Mouse (Mus musculus) embryonic stem cell, embryonic (primary cell): ENCODE results near the gene Rab28.

Experiments used
- CTCF ChIA-PET, 4 experiments: fragments of 300-600 bp in 2 of 4; fragments of 350-600 bp in 2 of 4; sonication (Branson Sonifier 250); formaldehyde crosslinking; loops; one replicate each; lab custom pipeline; 2022; ENCODE audit warnings: inconsistent platforms in 2 of 4; lab: Charles Lee
- POLR2A ChIA-PET, 4 experiments: fragments of 300-600 bp in 2 of 4; fragments of 350-600 bp in 2 of 4; sonication (Branson Sonifier 250); formaldehyde crosslinking; loops; one replicate each; lab custom pipeline; 2022; ENCODE audit warnings: antibody characterized with exemption in 4 of 4, inconsistent platforms in 1 of 4; lab: Charles Lee

The Rab28 gene

DNA sequence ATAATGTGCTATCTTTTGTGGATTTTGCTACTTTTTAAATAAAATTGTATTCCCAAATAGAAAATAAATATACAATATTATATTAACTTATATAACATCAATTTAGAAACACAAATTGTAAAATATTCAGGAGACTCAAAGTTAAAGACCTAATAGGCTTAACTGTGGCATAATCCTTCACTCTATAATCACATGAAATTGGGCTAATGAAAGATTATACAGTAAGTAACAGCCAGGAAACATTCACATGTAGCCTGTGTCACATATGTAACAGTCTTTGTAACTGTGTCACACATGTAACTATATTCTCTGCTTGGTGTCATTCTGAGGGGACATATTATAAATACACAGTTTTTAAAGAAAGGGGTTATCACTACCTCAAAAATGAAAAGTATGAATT is 22.9 kb downstream of the Rab28 start:
- POLR2A ChIA-PET = no interaction called here
- CTCF ChIA-PET = interaction anchor here in 1 of 4 experiments (0.7 kb wide), 1 partner anchor 11 kb away, joined by 3 read pairs; no protein-coding TSS in a partner anchor

DNA sequence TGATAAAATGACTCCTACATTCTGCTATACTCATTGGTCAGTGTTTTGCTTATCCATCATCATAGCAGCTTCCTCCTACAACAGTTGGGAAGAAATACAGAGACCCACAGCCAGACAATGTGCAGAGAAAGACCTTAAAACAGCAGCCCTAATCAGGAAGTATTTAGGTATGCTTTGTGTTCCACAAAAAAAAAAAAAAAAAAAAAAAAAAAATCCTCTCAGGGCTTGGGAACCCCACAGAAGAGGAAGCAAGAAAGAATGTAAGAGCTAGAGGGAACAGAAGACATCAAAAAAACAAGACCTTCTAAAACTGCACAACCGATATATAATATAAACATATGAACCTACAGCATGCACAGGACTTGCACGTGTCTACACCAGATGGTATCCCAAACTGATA is 24.0 kb downstream of the Rab28 start:
- POLR2A ChIA-PET = no interaction called here
- CTCF ChIA-PET = interaction anchor here in 1 of 4 experiments (0.6 kb wide), 1 partner anchor 60 kb away, joined by 3 read pairs; no protein-coding TSS in a partner anchor

GRCm38 (mm10) chr5:41666012-41666411 is 41.9 kb downstream of the Rab28 start:
- POLR2A ChIA-PET = no interaction called here
- CTCF ChIA-PET = no interaction called here

DNA sequence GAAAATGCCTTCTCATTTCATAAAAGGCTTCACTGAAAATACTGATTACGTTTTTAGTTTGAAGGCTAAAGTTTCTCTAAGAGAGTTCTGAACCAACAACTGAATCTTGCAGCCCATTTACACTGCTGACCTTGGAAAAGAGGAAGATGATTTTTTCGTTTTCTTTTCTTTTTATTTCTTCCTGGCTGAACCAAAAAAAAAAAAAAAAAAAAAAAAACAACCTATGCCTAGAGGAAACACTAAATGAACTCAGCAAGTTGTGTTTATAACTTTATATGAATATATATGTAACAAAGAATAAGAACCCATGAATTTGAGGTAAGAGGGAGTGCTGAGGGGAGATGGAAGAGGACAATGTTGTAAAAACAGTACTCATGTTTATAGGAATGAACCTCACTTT is 71.2 kb downstream of the Rab28 start:
- CTCF ChIA-PET = no interaction called here
- POLR2A ChIA-PET = no interaction called here

DNA sequence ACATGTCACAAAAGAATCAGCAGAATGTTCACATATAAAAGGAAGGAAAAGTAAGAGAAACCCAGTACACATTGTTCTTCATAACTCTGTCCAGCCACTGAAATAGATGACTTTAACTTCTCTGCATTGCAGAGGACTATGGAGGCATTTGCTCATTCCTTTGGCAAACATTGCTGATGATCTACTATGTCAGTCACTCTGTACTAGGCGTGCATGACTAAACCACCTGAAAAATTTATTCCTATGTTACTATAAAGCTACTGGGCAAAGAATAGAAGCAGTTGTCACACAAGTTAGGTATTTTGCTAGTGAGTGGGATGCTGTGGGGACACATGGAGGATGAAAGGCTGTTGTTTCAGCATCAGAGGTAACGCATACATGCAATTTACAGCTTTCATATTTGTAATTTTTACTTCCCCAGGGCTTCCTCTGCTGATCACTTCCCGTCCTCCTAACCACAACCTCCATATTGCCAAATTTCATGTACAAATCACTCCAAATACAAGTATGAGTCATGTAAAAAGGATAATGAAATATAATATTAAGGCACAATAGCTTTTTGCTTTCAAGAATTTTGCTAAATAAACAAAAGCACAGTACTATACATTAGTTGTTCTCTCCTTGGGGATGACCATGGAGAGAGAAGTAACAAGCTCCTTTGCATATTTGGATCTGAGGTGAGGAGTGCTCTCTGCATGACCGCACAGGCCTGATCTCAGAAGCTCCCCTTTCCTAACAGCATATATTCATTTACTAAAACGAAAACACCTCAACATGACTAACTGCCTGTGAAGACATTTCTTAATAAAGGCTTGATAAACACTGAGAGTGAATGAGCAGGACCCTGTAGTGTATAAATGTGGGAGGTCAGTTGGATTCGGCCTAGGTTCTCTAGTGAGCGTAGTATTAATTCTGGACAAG is 80.5 kb downstream of the Rab28 start:
- POLR2A ChIA-PET = no interaction called here
- CTCF ChIA-PET = no interaction called here

- ChIA-PET CTCF (no interaction called here), POLR2A (no interaction called here)
These were observed 82.4 kb downstream of the Rab28 start for GRCm38 (mm10) chr5:41625544-41625943.

- CTCF ChIA-PET = no interaction called here
- POLR2A ChIA-PET = no interaction called here
These were observed 86.2 kb downstream of the Rab28 start for GRCm38 (mm10) chr5:41621748-41622147.

GRCm38 (mm10) chr5:41618966-41619365 is 89.0 kb downstream of the Rab28 start:
- CTCF ChIA-PET = no interaction called here

DNA sequence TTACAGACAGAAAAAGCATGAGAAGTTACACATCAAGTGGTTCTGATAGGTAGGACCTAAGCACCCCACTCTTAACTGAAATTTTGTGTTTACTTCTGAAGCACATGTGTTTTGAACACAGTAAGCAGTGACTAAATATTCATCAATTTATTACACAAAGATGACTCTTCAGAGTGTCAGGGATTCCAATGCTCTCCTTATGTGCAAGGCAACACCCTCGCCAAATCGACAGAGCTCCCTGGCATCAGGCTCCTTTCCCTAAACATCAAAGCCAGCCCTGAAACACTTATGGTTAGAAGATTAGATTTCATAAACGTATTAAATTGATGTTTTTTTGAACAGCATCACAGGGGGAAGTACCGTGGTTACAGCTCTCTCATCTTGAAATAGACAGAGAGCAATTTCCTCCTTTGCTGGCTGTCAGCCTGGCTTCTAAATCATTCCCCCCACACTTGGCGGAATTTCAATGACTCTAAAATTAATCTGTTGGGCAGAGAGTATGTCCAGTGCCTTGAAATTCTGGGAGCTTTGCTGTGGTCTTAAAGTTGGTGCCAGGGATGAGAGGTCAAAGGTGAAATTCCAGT is 97.4 kb downstream of the Rab28 start:
- POLR2A ChIA-PET = no interaction called here

More at GRCm38 (mm10) chr5:41618966-41619365, 89.0 kb downstream of the Rab28 start:
- POLR2A ChIA-PET = no interaction called here

DNA sequence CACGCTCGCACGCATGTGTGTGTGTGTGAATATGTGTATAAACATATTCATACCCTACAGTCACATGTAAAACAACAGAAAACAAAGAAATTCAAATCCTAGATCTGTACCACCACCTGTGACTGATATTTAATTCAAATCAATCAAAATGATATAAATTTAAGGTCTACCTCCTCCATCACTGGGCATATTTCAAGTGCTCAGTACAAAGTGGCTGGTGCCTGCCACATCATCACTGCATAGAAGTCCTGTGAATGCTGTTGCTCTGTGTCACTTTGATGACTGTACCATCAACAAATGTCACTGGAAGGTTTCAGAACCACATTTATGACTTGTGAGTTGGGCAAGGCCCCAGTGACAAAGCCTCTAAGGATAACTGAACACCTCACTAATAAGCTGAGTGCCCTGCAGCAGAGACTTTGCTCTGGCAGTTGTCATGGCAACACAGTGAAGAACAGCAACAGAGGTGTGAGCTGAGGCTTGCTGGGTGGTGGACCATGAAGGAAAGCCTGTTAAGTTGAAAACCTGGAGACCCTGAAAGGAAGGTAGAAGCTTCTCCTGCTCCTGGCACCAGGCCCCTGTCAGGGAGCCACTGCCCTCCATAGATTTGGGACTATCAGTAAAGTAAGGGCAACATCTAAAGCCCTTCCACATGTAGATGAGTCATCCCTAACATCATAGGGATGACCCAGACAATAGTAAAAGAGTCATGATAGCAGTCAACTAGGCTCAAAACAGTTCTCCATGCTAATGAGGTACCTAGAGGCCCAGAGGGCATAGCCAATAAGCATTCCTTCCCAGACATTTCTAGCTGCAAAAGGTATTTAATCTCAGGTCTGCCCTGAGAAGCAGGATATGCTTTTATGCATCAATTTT is 111.5 kb downstream of the Rab28 start:
- ChIA-PET CTCF (no interaction called here), POLR2A (no interaction called here)

More for the DNA sequence above, 97.4 kb downstream of the Rab28 start:
- CTCF ChIA-PET = no interaction called here

DNA sequence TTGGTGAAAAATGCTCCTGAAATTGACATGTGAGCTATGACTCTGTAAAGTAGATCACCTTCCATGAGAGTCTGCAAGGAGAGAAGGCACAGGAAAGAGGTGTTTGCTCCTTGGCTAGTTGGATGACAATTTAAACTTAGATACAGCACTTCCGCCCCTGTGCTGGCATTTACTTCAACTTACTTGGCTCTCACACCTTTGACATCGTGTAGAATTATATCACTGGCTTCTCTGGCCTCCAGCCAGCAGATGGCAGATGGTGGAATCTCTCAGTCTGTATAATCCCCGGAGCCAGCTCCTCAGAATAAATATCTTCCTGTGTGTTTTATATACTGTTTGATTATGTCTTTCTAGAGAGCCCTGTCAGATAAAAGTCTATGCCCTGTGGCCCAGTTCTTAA is 112.8 kb downstream of the Rab28 start:
- ChIA-PET POLR2A (no interaction called here), CTCF (no interaction called here)

DNA sequence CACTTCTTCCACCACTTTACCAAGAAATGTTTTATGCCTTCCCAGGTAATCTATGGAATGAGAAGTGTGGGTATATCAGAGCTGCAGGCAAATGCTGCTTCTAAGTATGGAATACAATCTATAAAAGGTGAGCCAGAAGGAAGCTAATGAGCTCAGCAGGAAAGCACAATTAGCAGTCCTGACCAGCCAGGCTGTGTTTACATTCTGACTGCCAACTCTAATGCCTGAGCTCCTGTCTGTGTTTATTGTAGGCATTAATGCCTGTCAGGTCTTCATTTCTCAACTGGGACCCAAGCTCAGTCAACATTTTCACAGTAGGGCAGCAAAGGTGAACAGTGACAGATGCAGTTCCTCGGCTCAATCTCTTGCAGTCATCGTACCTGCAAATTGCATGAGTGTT is 129.9 kb downstream of the Rab28 start:
- ChIA-PET CTCF (no interaction called here), POLR2A (interaction anchor here in 1 of 4 experiments (0.8 kb wide), 1 partner anchor 169 kb away, joined by 3 read pairs; no protein-coding TSS in a partner anchor)
